Mouse (Mus musculus): ENCODE results near the gene Slco1c1. TPM values are rescaled to one million over a fixed set of nuclear protein-coding genes. Genes with fewer than 3 reads are reported as not detected.

Gene Slco1c1
- polyA plus RNA-seq, 1 experiment from 2014 or later: not detected

- H3K9ac ChIP-seq: no peak overlapping the region
- ATAC-seq (ENCODE audit: borderline replicate concordance, extremely low read depth, low FRiP score, low TSS enrichment): no peak
- WGBS: 76% methylated on average over 2 of the region's 2 CpGs
Measured at GRCm38 (mm10) chr6:141596081-141596480, 71.9 kb downstream of the Slco1c1 start.

GRCm38 (mm10) chr6:141597037-141597436 lies 72.9 kb downstream of the Slco1c1 start:
- H3K27me3 ChIP-seq: no peaks in the 10 kb centered on the region
- no peak overlapping the region for H3K27ac ChIP-seq
- no peak overlapping the region for H3K4me3 ChIP-seq
- no peak overlapping the region for H3K4me2 ChIP-seq
- no peaks in the 10 kb centered on the region for H3K4me1 ChIP-seq
- no peaks in the 10 kb centered on the region for H3K36me3 ChIP-seq
- no peak for ATAC-seq (ENCODE audit: borderline replicate concordance, extremely low read depth, low FRiP score, low TSS enrichment)
- 0 out of 2 replicates have a peak, but pooled peaks cover 3% of the 10 kb centered on the region for H3K9me3 ChIP-seq
- H3K9ac ChIP-seq: no peak overlapping the region
- WGBS: 100% methylated on average over 2 of the region's 2 CpGs

More at GRCm38 (mm10) chr6:141596081-141596480, 71.9 kb downstream of the Slco1c1 start:
- no peaks in the 10 kb centered on the region for H3K4me1 ChIP-seq
- no peak overlapping the region for H3K4me2 ChIP-seq
- no peaks in the 10 kb centered on the region for H3K27me3 ChIP-seq
- no peak overlapping the region for H3K4me3 ChIP-seq
- H3K27ac ChIP-seq: no peak overlapping the region
- no peaks in the 10 kb centered on the region for H3K36me3 ChIP-seq
- H3K9me3 ChIP-seq: 0 out of 2 replicates have a peak, but pooled peaks cover 3% of the 10 kb centered on the region

GRCm38 (mm10) chr6:141600940-141601339 lies 76.8 kb downstream of the Slco1c1 start:
- Histone ChIP-seq H3K9ac (no peak overlapping the region), H3K4me2 (no peak overlapping the region), H3K27me3 (no peaks in the 10 kb centered on the region), H3K4me3 (no peak overlapping the region), H3K36me3 (no peaks in the 10 kb centered on the region), H3K27ac (no peak overlapping the region), H3K9me3 (0 out of 2 replicates have a peak, but pooled peaks cover 3% of the 10 kb centered on the region), H3K4me1 (no peaks in the 10 kb centered on the region)
- WGBS: 68% methylated on average over 9 of the region's 9 CpGs
- ATAC-seq (ENCODE audit: borderline replicate concordance, extremely low read depth, low FRiP score, low TSS enrichment): no peak

- H3K9me3 ChIP-seq: no peaks in the 10 kb centered on the region
- ATAC-seq (ENCODE audit: borderline replicate concordance, extremely low read depth, low FRiP score, low TSS enrichment): no peak
- no peak overlapping the region for H3K27ac ChIP-seq
- no peaks in the 10 kb centered on the region for H3K27me3 ChIP-seq
- WGBS: 67% methylated on average over 2 of the region's 2 CpGs
- no peak overlapping the region for H3K4me2 ChIP-seq
- H3K9ac ChIP-seq: no peak overlapping the region
- no peak overlapping the region for H3K4me3 ChIP-seq
- no peaks in the 10 kb centered on the region for H3K36me3 ChIP-seq
- H3K4me1 ChIP-seq: no peaks in the 10 kb centered on the region
Measured at GRCm38 (mm10) chr6:141610702-141611260, 86.6 kb downstream of the Slco1c1 start.

- no peaks in the 10 kb centered on the region for H3K27me3 ChIP-seq
- H3K4me2 ChIP-seq: no peak overlapping the region
- H3K4me3 ChIP-seq: no peak overlapping the region
- no peaks in the 10 kb centered on the region for H3K9me3 ChIP-seq
- H3K4me1 ChIP-seq: no peaks in the 10 kb centered on the region
- H3K36me3 ChIP-seq: no peaks in the 10 kb centered on the region
- ATAC-seq (ENCODE audit: borderline replicate concordance, extremely low read depth, low FRiP score, low TSS enrichment): no peak
- H3K9ac ChIP-seq: no peak overlapping the region
- H3K27ac ChIP-seq: no peak overlapping the region
Measured at GRCm38 (mm10) chr6:141614017-141614416, 89.8 kb downstream of the Slco1c1 start.

GRCm38 (mm10) chr6:141615348-141615747 lies 91.2 kb downstream of the Slco1c1 start:
- H3K9me3 ChIP-seq: no peaks in the 10 kb centered on the region
- no peaks in the 10 kb centered on the region for H3K36me3 ChIP-seq
- no peak overlapping the region for H3K27ac ChIP-seq
- no peak overlapping the region for H3K4me3 ChIP-seq
- H3K4me1 ChIP-seq: no peaks in the 10 kb centered on the region
- no peaks in the 10 kb centered on the region for H3K27me3 ChIP-seq
- ATAC-seq (ENCODE audit: borderline replicate concordance, extremely low read depth, low FRiP score, low TSS enrichment): no peak
- H3K9ac ChIP-seq: no peak overlapping the region
- 89% methylated on average over 3 of the region's 3 CpGs for WGBS
- H3K4me2 ChIP-seq: no peak overlapping the region

Other genes starting within 250 kb of the Slco1c1 start
- not detected in 2 replicates for gene Slco1b2, start 105.2 kb downstream of the Slco1c1 start, polyA plus RNA-seq (2015; fragmentation: Nextera tagmentation; extraction: Ambion mirVana)
- not detected in 2 replicates for gene Gm5724, start 249.4 kb downstream of the Slco1c1 start, polyA plus RNA-seq (2015; fragmentation: Nextera tagmentation; extraction: Ambion mirVana)

Measured in lung, embryonic 15.5 days (tissue).